Mouse (Mus musculus) embryonic fibroblast, embryonic 13.5 days (primary cell): ENCODE data around the gene Hcn4.

Experiments
- CTCF ChIP-seq: IDR thresholded peaks from 2 replicates; pipeline ENCODE4 v1.5.1; 2011; ENCODE audit warnings: mild to moderate bottlenecking, control low read depth, low read length, moderate library complexity, borderline replicate concordance; ENCODE audit not compliant: insufficient read depth
- POLR2A ChIP-seq: IDR thresholded peaks from 2 replicates; pipeline ENCODE4 v1.6.1; 2011; ENCODE audit warnings: low read depth, mild to moderate bottlenecking, control low read depth, low read length, moderate library complexity

- TF ChIP-seq CTCF: no peak
- no peak for TF ChIP-seq POLR2A
Measured at GRCm38 (mm10) chr9:58838504-58838903, 15.3 kb downstream of the Hcn4 start.
